In the genomic region with DNA sequence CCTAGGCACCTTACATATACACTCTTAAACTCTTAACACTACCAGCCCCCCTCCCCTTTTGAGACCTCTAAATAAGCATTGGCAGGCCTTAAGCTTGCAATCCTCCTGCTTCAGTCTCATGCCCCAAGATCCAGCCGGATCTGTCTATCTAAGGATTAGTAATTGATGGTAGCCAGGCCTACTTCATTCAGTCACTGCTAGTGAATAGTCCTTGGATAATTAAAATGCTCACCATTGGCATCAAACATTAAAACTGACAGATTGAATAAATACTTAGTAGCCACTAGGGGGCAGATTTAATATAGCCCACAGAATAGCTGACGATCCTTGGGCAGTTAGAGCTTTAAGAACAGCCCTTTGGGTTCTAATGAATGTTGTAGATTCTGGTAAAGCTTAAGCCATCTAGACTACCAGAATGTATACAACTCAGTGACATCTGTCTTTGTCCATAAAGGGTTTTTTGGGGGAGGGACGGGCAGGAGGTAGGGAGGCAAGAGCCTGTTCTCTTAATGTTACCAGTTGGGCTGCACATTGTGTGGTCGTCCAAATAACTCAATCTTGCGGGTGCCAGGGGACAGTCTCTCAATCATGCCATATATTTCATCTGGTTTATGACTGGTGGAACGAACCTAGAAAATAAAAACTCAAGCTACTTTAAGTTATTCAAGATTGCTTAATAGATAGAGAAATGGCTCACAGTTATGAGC, we compare ENCODE assay signal across 9 mouse cellular contexts. TPM values are rescaled to one million over a fixed set of nuclear protein-coding genes. Genes with fewer than 3 reads are reported as not detected.
DNase-seq lines count a peak whose midpoint lies in the region; ATAC-seq and TF ChIP-seq lines count a peak whose summit lies in the region.
"Had no signal": no experiment of that assay in that cellular context is flagged by ENCODE, and none has a peak within 500 bp of the region (broad histone marks: within the 10 kb centered on the region; RNA-seq: fewer than 3 reads in every experiment).

No protein-coding gene starts in this region.

- peak; percentile 76 for ATAC-seq in CD4-positive, CD25-positive, alpha-beta regulatory T cell, adult 4 months
- ATAC-seq in forebrain, embryonic 14.5 days: peak; percentile 63
- ATAC-seq in midbrain, embryonic 13.5 days: peak; percentile 78

- no peak overlapping the region for H3K4me2 ChIP-seq in forebrain, embryonic 14.5 days (ENCODE audit: low read length)
- H3K4me2 ChIP-seq in midbrain, embryonic 13.5 days (replicated peaks): no peak overlapping the region

- peaks cover 86% of the 10 kb centered on the region for H3K36me3 ChIP-seq in forebrain, embryonic 14.5 days (ENCODE audit: control insufficient read depth, insufficient read depth, low read length)
- peaks cover 84% of the 10 kb centered on the region for H3K36me3 ChIP-seq in midbrain, embryonic 13.5 days

- intact Hi-C loops in gastrocnemius, adult 2 months (cut with DNase I): loop anchor here (1.0 kb wide), 1 partner anchor 43 kb away; no protein-coding TSS in a partner anchor
- intact Hi-C loops in left cerebral cortex, postnatal 10 days (cut with DNase I): loop anchor here (2.0 kb wide), 1 partner anchor 43 kb away; no protein-coding TSS in a partner anchor
- intact Hi-C loops in left cerebral cortex, postnatal 36 days (cut with DNase I): loop anchor here (2.0 kb wide), 1 partner anchor 43 kb away; no protein-coding TSS in a partner anchor

- no peak overlapping the region for H3K27ac ChIP-seq in gastrocnemius, adult 2 months
- H3K27ac ChIP-seq in forebrain, embryonic 14.5 days (ENCODE audit: low read depth, low read length): no peak overlapping the region
- H3K27ac ChIP-seq in midbrain, embryonic 13.5 days: no peak overlapping the region
- H3K27ac ChIP-seq: macrophage had no signal

- H3K9me3 ChIP-seq in forebrain, embryonic 14.5 days (replicated peaks; ENCODE audit: control insufficient read depth, low read length): no peaks in the 10 kb centered on the region
- H3K9me3 ChIP-seq in midbrain, embryonic 13.5 days: no peaks in the 10 kb centered on the region

- no peak overlapping the region for H3K4me3 ChIP-seq in gastrocnemius, adult 2 months
- H3K4me3 ChIP-seq in forebrain, embryonic 14.5 days (ENCODE audit: low read depth, low read length): no peak overlapping the region
- H3K4me3 ChIP-seq in midbrain, embryonic 13.5 days (replicated peaks): no peak overlapping the region

- no peak for DNase-seq in gastrocnemius, adult 2 months
- DNase-seq in gastrocnemius, postnatal 4 days (ENCODE audit: low spot score in 2 of 2): no peak
- peak; percentile 85 for DNase-seq in forebrain, embryonic 14.5 days (ENCODE audit: low spot score)
- DNase-seq in left cerebral cortex, postnatal 10 days (ENCODE audit: extremely low spot score in 1 of 2, low spot score in 2 of 2): no peak
- no peak for DNase-seq in right cerebral cortex, postnatal 36 days (ENCODE audit: low spot score in 2 of 2)
- no peak for DNase-seq in left cerebral cortex, postnatal 36 days (ENCODE audit: low spot score in 2 of 2)

- WGBS in forebrain, embryonic 14.5 days: 64% methylated on average over 6 of the region's 6 CpGs
- WGBS in midbrain, embryonic 13.5 days: 65% methylated on average over 6 of the region's 6 CpGs

- no peaks in the 10 kb centered on the region for H3K4me1 ChIP-seq in forebrain, embryonic 14.5 days (ENCODE audit: control insufficient read depth, insufficient read depth, low read length)
- no peaks in the 10 kb centered on the region for H3K4me1 ChIP-seq in midbrain, embryonic 13.5 days (replicated peaks)

- H3K27me3 ChIP-seq in forebrain, embryonic 14.5 days (replicated peaks; ENCODE audit: control insufficient read depth, insufficient read depth, low read length): no peaks in the 10 kb centered on the region
- H3K27me3 ChIP-seq in midbrain, embryonic 13.5 days: no peaks in the 10 kb centered on the region

- peak; percentile 69 for TF ChIP-seq CTCF in gastrocnemius, adult 2 months (IDR thresholded peaks at IDR 0.05)

- H3K9ac ChIP-seq in forebrain, embryonic 14.5 days (ENCODE audit: low read length): no peak overlapping the region
- H3K9ac ChIP-seq in midbrain, embryonic 13.5 days (replicated peaks): no peak overlapping the region

RNA-seq across cellular contexts. Expression of a gene that starts 9.2 kb away (rescaled TPM):
- 10 to 100 TPM; 17.2 to 19.5 TPM for total RNA-seq in gastrocnemius, adult 2 months (2021)
- 10 to 100 TPM; 22.1 to 24.8 TPM for total RNA-seq in gastrocnemius, postnatal 4 days (2021)
- polyA plus RNA-seq in CD4-positive, CD25-positive, alpha-beta regulatory T cell, adult 4 months (2017; shearing (Covaris generic)): 10 to 100 TPM; 48.2 to 65.2 TPM
- polyA plus RNA-seq in forebrain, embryonic 14.5 days (2014; fragmentation: Nextera tagmentation; extraction: Ambion mirVana): 42.4 and 46.9 TPM in 2 replicates
- polyA plus RNA-seq in midbrain, embryonic 13.5 days (2015; fragmentation: Nextera tagmentation; extraction: Ambion mirVana): 50.4 and 57.8 TPM in 2 replicates
- 10 to 100 TPM; 32.4 to 38.6 TPM for total RNA-seq in left cerebral cortex, postnatal 10 days (2021)
- 10 to 100 TPM; 26.4 to 49.8 TPM for total RNA-seq in left cerebral cortex, postnatal 36 days (2021)

RNA-seq across cellular contexts. Expression of a gene that starts 16.4 kb away (rescaled TPM):
- 1 to 10 TPM; 1.9 to 3.5 TPM for total RNA-seq in gastrocnemius, adult 2 months (2021)
- 10 to 100 TPM in 1 of 2 experiments, 1 to 10 TPM in 1; 9.1 to 12.5 TPM for total RNA-seq in gastrocnemius, postnatal 4 days (2021)
- polyA plus RNA-seq in CD4-positive, CD25-positive, alpha-beta regulatory T cell, adult 4 months (2017; shearing (Covaris generic)): 10 to 100 TPM; 17.0 to 25.5 TPM
- polyA plus RNA-seq in forebrain, embryonic 14.5 days (2014; fragmentation: Nextera tagmentation; extraction: Ambion mirVana): 40.2 and 40.3 TPM in 2 replicates
- 60.6 and 63.4 TPM in 2 replicates for polyA plus RNA-seq in midbrain, embryonic 13.5 days (2015; fragmentation: Nextera tagmentation; extraction: Ambion mirVana)
- 10 to 100 TPM; 36.9 to 37.7 TPM for total RNA-seq in left cerebral cortex, postnatal 10 days (2021)
- 10 to 100 TPM; 35.9 to 36.2 TPM for total RNA-seq in left cerebral cortex, postnatal 36 days (2021)

RNA-seq across cellular contexts. Expression of a gene that starts 16.8 kb away (rescaled TPM):
- total RNA-seq in gastrocnemius, adult 2 months (2021): 10 to 100 TPM; 48.0 to 56.2 TPM
- total RNA-seq in gastrocnemius, postnatal 4 days (2021): 10 to 100 TPM; 41.8 to 42.0 TPM
- 10 to 100 TPM; 67.6 to 86.8 TPM for polyA plus RNA-seq in CD4-positive, CD25-positive, alpha-beta regulatory T cell, adult 4 months (2017; shearing (Covaris generic))
- 55.2 and 55.7 TPM in 2 replicates for polyA plus RNA-seq in forebrain, embryonic 14.5 days (2014; fragmentation: Nextera tagmentation; extraction: Ambion mirVana)
- polyA plus RNA-seq in midbrain, embryonic 13.5 days (2015; fragmentation: Nextera tagmentation; extraction: Ambion mirVana): 55.5 and 60.8 TPM in 2 replicates
- total RNA-seq in left cerebral cortex, postnatal 10 days (2021): 10 to 100 TPM; 55.1 to 56.7 TPM
- 10 to 100 TPM; 58.6 to 68.3 TPM for total RNA-seq in left cerebral cortex, postnatal 36 days (2021)

RNA-seq across cellular contexts. Expression of a gene that starts 32.9 kb away (rescaled TPM):
- total RNA-seq in gastrocnemius, adult 2 months (2021): under 1 TPM; 0.61 to 0.78 TPM
- 1 to 10 TPM; 7.2 to 7.4 TPM for total RNA-seq in gastrocnemius, postnatal 4 days (2021)
- 1 to 10 TPM; 2.2 to 5.6 TPM for polyA plus RNA-seq in CD4-positive, CD25-positive, alpha-beta regulatory T cell, adult 4 months (2017; shearing (Covaris generic))
- 25.1 and 30.1 TPM in 2 replicates for polyA plus RNA-seq in forebrain, embryonic 14.5 days (2014; fragmentation: Nextera tagmentation; extraction: Ambion mirVana)
- 56.6 and 56.9 TPM in 2 replicates for polyA plus RNA-seq in midbrain, embryonic 13.5 days (2015; fragmentation: Nextera tagmentation; extraction: Ambion mirVana)
- 10 to 100 TPM; 39.6 to 39.9 TPM for total RNA-seq in left cerebral cortex, postnatal 10 days (2021)
- 10 to 100 TPM; 29.1 to 32.9 TPM for total RNA-seq in left cerebral cortex, postnatal 36 days (2021)

RNA-seq across cellular contexts. Expression of a gene that starts 38.1 kb away (rescaled TPM):
- total RNA-seq in gastrocnemius, adult 2 months (2021): 10 to 100 TPM; 33.4 to 34.9 TPM
- total RNA-seq in gastrocnemius, postnatal 4 days (2021): 10 to 100 TPM; 76.4 to 78.8 TPM
- polyA plus RNA-seq in CD4-positive, CD25-positive, alpha-beta regulatory T cell, adult 4 months (2017; shearing (Covaris generic)): 10 to 100 TPM; 76.7 to 83.0 TPM
- polyA plus RNA-seq in forebrain, embryonic 14.5 days (2014; fragmentation: Nextera tagmentation; extraction: Ambion mirVana): 44.9 and 45.8 TPM in 2 replicates
- polyA plus RNA-seq in midbrain, embryonic 13.5 days (2015; fragmentation: Nextera tagmentation; extraction: Ambion mirVana): 46.5 and 50.4 TPM in 2 replicates
- 100 to 1,000 TPM; 111 to 126 TPM for total RNA-seq in left cerebral cortex, postnatal 10 days (2021)
- total RNA-seq in left cerebral cortex, postnatal 36 days (2021): 100 to 1,000 TPM in 1 of 2 experiments, 10 to 100 TPM in 1; 99.3 to 148 TPM
